Mouse (Mus musculus) B cell, adult 2 months (primary cell): Measurements from ENCODE around the gene Tdpoz3.
"Not testable (repeated sequence)": the region's sequence is repeated elsewhere in the genome, so short reads cannot be mapped to it uniquely, and the experiment has no call there.

Experiments
- DNase-seq, 2 experiments: peaks; one replicate each; pipeline ENCODE4 v3.0.0; 2022

Tdpoz3 gene

GRCm38 (mm10) chr3:93825720-93826119 lies at the start of gene Tdpoz3:
Tdpoz3 (plus strand) TSS chr3:93826020.
- DNase-seq = not testable (repeated sequence)

DNA sequence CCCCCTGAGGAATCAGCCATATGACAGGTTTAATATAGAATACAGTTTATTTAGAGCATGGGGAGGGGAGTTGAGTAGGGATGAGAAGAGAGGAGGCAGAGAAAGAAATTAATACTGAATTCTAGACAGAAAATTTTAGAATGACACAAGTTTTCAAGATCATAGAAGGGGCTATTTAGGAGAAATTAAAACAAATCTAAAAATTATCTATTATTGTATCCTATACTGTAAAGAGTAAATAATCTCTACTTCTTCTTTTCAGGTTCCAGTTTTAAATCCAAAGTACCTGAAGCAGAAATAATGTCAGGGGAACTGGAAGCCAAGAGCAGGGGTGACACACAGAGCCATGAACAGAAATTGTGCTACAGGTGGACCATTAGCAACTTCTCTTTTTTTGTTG lies 29.7 kb upstream of the Tdpoz3 start, which contains the start of gene Tdpoz4:
Gene Tdpoz4 (plus strand): TSS at position 301 of the 400 bp plus-strand sequence.
- not testable (repeated sequence) for DNase-seq

DNA sequence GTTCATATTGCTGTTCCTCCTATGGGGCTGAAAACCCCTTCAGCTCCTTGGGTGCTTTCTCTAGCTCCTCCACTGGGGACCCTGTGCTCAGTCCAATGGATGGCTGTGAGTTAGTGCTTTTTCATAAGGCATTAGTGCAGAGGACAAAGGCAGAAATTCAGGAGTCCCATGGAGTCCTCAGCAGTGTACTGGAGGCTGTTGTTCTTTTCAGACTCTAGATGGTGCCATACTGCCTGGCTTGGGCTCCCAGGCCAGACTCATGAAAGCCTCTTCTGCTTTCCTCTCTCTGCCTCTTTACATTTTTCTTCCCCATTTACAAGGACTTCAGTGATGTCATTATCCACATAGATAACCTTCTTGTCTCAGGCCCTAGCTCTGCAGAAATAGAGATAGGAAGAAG lies 12.5 kb upstream of the Tdpoz3 start:
- not testable (repeated sequence) for DNase-seq

DNA sequence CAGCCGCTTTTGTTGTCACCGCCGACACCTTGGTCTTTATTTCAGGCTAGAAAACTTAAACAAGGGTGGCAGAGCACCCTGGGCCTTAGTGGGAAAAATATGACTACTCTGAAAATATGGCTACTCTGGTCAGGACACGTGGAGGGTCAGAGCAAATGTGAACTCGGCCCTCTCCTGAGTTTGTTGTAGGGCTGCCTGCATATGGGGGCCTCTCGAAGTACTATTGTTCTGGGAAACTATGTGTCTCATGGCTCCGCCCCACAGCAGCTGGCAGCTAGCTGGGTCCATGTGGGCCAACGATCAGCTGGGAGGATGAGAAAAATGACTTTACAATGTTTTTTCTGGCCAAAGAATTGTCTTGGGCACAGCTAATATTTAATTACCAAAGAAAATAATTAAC lies 33.1 kb downstream of the Tdpoz3 start:
- DNase-seq = not testable (repeated sequence)

DNA sequence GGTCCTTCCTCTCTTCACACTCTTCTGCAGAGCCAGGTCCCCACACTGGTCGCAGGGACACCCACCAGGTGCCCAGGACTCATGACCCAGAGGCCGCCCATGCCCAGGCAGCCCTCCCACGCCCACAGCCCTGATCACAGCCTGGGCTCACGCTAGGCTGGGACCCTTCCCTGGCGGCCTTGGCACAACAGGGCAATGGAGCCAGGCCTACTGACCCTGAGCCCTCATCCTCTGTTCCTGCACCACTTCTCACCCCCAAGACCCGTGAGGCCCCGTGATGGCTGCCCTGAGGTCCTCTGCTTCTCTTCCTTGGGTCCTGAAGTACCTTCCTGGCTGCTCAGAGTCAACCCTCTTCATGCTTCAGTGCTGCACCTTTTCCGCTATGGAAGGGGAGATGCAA lies 44.8 kb downstream of the Tdpoz3 start:
- not testable (repeated sequence) for DNase-seq
